Mouse (Mus musculus) heart, embryonic 16.5 days (tissue): ENCODE data around the gene Galnt3. TPM values are rescaled to one million over a fixed set of nuclear protein-coding genes. Genes with fewer than 3 reads are reported as not detected.

Source experiments
- ATAC-seq: fragments of 200-750 bp; cut with Nextera tagmentation; replicated peaks from 2 replicates; pipeline ENCODE4 v1.8.0; 2017; ENCODE audit warnings: moderate number of reproducible peaks; ENCODE audit not compliant: insufficient read depth, low FRiP score; ENCODE audit errors: extremely low read depth
- H3K27ac ChIP-seq: fragments of 300-500 bp; sonication (generic); 2 replicates; pipeline ENCODE4 v1.5.1; 2014; ENCODE audit warnings: mild to moderate bottlenecking, low read length, control low read depth, moderate library complexity
- H3K27me3 ChIP-seq: fragments of 300-500 bp; sonication (generic); 2 replicates; pipeline ENCODE4 v1.6.1; 2014; ENCODE audit warnings: low read length, mixed read lengths; ENCODE audit not compliant: control insufficient read depth, insufficient read depth
- H3K36me3 ChIP-seq: fragments of 300-500 bp; sonication (generic); 2 replicates; pipeline ENCODE4 v1.6.1; 2014; ENCODE audit not compliant: control insufficient read depth, insufficient read depth
- H3K4me1 ChIP-seq: fragments of 300-500 bp; sonication (generic); 2 replicates; pipeline ENCODE4 v1.6.1; 2014; ENCODE audit warnings: low read length, mixed read lengths; ENCODE audit not compliant: control insufficient read depth, insufficient read depth
- H3K4me2 ChIP-seq: fragments of 300-500 bp; sonication (generic); 2 replicates; pipeline ENCODE4 v1.6.1; 2014; ENCODE audit warnings: low read depth, mild to moderate bottlenecking, control low read depth, low read length
- H3K4me3 ChIP-seq: fragments of 300-500 bp; sonication (generic); 2 replicates; pipeline ENCODE4 v1.5.1; 2014; ENCODE audit warnings: mild to moderate bottlenecking, control low read depth, low read length
- H3K9ac ChIP-seq: fragments of 300-500 bp; sonication (generic); 2 replicates; pipeline ENCODE4 v1.6.1; 2014; ENCODE audit warnings: low read length, control low read depth
- H3K9me3 ChIP-seq: fragments of 300-500 bp; sonication (generic); replicated peaks from 2 replicates; pipeline ENCODE4 v1.6.1; 2016; ENCODE audit warnings: low read length; ENCODE audit not compliant: control insufficient read depth
- WGBS: fragments of 180-500 bp; shearing (Covaris S2); extraction: QIAGEN DNeasy Blood & Tissue Kit; methylation state at CpG from one replicate; pipeline ENCODE4 v1.1.7; 2014; 5-methylcytosine and 5-hydroxymethylcytosine counted together
- polyA plus RNA-seq: library from polyadenylated mRNA; unstranded; fragments of >200 nt; fragmentation: Nextera tagmentation; extraction: Ambion mirVana; gene quantifications from 2 replicates; pipeline ENCODE4 v1.2.1, GENCODE M21; 2015

Gene Galnt3
- polyA plus RNA-seq, 1 experiment from 2014 or later = 1.3 TPM

DNA sequence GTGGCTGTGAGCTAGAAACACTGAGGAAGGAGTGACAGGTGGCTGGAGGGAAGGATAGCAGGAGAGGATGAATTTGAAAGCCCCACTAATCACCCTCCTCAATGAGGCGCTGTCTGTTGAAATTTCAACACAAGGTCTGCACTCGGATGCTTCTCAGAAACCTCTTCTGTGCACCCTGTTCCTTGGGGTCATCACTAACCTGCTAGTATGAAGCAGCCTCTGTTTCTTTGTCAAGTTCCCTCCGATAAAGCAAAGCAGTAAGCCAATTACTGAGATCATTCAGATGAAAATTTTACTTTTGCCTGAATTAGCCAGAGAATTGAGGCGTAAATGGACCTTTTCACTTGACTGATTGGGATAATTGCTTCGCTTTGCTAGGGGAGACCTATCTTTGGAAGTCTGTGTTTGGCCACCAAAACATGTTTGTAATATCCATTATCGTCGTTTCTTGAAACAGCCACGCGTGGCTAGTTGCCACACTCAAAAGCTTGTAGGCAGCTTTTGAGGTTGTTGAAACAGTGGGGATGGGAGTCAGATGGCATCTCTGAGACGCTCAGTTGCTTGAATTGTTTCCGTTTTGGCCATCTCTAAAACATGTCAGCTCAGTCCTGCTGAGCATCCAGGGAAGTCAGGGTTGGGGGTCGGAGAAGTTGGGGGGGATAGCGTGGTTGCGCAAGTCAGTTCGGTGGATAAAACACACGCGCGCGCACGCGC is 83.4 kb downstream of the Galnt3 start:
- Histone ChIP-seq H3K4me2 (no peak overlapping the region), H3K9ac (no peak overlapping the region), H3K4me1 (no peaks in the 10 kb centered on the region), H3K36me3 (no peaks in the 10 kb centered on the region), H3K27me3 (no peaks in the 10 kb centered on the region), H3K27ac (no peak overlapping the region), H3K9me3 (no peaks in the 10 kb centered on the region), H3K4me3 (no peak overlapping the region)
- ATAC-seq = no peak
- WGBS = 91% methylated on average over 21 of the region's 21 CpGs

DNA sequence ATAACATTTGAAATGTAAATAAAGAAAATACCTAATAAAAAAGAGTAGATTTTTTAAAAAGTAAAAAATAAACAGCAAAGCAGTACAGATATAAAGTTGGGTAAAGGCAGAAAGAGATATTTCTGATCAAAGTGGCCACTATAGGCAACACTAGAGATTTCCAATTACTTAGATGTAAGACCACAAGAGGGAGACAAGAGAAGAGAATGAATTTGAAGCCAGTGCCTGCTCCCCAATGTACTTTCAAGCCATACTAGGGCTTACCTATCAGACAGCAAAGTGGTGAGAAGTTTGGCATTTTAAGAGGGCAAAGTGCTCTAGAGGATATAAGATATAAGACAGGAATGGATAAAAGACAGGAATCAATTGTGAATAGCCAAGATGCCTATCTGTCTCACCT is 84.2 kb downstream of the Galnt3 start:
- H3K27me3 ChIP-seq = no peaks in the 10 kb centered on the region
- no peak overlapping the region for H3K9ac ChIP-seq
- no peak overlapping the region for H3K4me3 ChIP-seq
- no peak overlapping the region for H3K27ac ChIP-seq
- no peaks in the 10 kb centered on the region for H3K4me1 ChIP-seq
- no peak for ATAC-seq
- no peak overlapping the region for H3K4me2 ChIP-seq
- no peaks in the 10 kb centered on the region for H3K36me3 ChIP-seq
- H3K9me3 ChIP-seq = no peaks in the 10 kb centered on the region

- no peak for ATAC-seq
- Histone ChIP-seq H3K27ac (no peak overlapping the region), H3K4me1 (no peaks in the 10 kb centered on the region), H3K4me3 (no peak overlapping the region), H3K4me2 (no peak overlapping the region), H3K27me3 (no peaks in the 10 kb centered on the region), H3K36me3 (no peaks in the 10 kb centered on the region), H3K9me3 (no peaks in the 10 kb centered on the region), H3K9ac (no peak overlapping the region)
- 62% methylated on average over 9 of the region's 9 CpGs for WGBS
Measured at GRCm38 (mm10) chr2:66034907-66035679, 89.7 kb downstream of the Galnt3 start.

Other genes with a start within 250 kb of the Galnt3 start
- gene Ttc21b, start 131.6 kb upstream of the Galnt3 start, polyA plus RNA-seq = 6.6 and 7.1 TPM in 2 replicates